Mouse (Mus musculus) ovary, adult 18-20 months (tissue): ENCODE results near the gene Pdik1l.
A peak's percentile ranks its signal among the peaks of the same experiment; 100 is the strongest.

Source experiments
- DNase-seq: peaks from one replicate; pipeline ENCODE4 v3.0.0; 2022; ENCODE audit warnings: low spot score, mixed read lengths

Pdik1l gene

DNA sequence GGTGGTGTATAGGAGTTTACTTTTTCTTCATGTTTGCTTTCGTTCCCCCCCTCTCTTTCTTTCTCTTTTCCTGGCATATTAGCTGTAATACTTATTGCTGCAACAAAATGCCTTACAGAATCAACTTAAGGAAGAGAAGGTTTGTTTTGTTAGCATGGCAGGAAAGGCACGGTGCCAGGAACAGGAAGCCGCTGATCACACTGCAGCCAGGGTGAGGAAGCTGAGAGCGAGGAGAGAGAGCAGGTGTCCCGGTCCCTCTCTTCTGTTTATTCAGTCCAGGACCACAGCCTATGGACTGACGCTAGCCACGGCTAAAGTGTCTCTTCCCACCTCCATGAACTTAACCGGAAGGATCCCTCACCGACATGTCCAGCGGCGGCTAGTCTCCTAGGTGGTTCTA is 29.3 kb downstream of the Pdik1l start:
- DNase-seq = no peak

DNA sequence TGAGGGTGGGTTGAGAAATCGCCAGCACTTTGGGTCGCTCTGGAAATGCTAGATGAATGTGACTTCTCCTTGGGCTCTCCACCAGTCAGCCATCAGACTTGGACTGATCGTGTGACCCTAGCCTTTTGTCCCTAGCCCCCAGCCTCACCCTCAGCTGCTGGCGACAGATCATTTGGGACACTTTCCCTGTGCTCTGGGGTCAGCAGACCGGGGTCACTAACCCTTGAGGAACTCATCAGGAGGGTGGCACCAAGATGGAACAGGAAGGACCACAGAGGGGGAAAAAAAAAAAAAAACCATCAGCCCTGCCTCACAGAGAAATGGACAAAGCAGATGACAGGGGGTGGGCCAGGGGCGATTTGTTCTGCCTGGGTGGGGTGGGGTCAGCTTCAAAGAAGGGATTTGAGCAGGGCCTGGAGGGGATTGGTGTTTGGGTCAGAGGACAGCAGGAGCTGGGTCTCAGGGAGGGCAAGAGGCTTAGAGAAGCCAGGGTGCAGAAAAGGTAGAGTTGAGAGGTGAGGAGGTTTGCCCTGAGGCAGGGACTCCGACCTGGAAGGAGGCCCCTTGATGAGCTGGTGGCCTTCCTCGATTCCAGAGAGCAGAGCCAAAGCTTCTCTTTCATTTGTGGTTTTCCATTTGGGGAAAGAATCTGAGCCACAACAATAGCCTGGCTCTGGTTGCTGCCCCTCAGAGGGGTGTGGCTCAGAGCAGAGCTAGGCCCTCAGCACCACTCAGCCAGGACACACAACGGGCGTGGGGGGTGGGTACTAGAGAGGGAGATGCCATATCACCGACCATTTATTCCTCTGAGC is 30.3 kb downstream of the Pdik1l start:
- DNase-seq = no peak

DNA sequence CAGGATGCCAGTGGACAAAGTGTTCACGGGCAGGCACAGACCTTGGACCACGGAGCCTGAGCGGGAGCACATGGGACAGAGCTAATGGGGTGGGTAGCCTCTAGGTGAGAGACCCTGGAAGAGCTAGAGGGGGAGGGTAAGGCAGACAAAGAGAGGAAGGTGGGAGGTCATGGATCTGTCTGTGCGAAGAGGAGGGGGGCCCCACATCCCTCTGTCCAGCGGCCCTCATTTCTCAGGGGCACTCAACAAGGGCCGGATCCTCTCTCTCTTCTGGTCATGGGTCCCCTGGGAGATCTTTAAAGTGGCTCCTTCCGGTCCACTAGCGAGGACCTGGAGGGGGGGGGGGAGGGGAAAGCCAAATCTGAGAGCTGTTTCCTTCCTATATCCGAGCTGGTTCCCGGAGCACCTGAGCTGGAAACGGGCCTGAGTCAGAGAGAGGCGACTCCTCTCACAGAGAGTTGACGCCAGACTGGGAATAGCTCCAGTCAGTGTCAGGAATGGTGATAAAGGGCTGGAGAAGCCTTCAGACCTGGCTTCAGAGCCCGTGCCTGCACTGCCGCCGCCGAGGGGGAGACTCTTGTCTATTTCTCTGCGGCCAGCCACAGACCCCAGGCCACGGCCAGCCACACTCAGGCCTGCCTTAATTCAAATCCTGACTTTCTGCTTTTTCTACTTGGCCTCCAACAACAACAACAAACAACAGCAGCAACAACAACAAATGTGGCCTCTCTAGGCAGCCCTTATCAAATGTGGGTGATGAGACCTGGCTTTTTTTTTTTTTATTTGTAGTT is 31.1 kb downstream of the Pdik1l start:
- no peak for DNase-seq

DNA sequence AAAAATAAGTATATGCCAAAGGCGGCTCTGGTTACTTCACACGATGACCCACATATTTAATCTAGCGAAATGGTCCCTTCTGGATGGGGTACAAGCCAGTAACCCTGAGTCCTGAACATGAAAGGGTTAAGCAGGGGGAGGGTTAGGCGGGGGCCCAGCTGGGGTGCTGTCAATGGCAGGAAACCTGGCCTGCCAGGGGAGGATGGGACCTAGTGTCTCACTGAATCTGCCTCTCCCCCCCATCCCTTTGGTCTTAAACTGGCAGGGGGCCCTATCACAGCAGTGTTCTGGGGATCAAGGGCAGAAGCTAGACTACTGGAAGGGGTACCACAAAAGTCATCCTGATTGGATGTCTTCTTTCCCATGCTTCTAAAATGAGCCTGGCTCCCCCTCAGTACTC is 31.8 kb downstream of the Pdik1l start:
- DNase-seq = no peak

DNA sequence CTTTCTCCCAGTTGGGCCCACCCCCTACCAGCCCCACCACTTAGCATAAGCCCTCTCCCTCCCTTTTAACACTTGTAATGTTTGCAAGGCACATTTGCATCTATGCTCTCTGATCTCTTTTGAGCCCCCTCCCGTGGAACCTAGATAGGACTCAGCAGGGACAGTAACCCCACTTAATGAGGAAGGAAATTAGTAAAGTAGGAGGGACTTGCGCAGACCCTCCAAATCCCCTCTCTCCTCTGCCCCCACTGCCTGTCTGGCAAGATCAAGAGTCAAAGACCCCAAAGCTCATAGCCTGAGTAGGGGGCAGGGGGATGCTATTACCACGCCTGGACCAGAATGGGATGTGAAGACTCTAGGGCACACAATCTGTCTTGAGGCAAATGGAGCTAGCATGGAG is 32.9 kb downstream of the Pdik1l start:
- DNase-seq = no peak

DNA sequence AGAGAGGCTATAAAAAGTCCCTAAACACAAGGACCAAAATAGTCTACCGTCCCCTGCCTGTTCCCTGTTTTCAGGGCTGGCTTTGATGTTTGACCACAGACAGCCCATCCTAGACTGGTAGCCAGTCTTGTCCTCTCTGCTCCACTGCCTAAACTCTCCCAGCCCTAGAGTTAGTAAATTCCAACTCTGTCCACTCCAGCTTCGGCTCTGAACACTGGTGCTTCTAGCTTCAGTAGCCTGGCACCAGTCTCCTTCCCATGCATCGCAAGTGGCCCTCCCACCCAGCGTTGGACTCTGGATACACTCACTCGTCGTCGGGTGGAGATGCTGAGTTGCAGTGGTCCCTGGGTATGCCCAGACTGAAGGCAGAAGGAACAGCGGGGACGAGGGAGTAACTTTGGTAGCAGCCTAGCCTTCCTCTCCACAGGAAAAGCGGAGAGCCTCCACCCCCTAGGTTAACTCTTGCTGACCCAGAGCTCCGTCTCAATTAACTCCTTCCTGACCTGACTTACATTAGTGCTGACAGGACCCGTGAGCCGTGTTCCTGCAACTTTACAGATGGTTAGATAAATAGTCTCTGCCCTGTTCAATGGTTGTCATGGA is 33.9 kb downstream of the Pdik1l start, which contains the start of gene Grrp1:
TSS of gene Grrp1 (minus strand) at position 385 of the 603 bp plus-strand sequence.
- DNase-seq = no peak

DNA sequence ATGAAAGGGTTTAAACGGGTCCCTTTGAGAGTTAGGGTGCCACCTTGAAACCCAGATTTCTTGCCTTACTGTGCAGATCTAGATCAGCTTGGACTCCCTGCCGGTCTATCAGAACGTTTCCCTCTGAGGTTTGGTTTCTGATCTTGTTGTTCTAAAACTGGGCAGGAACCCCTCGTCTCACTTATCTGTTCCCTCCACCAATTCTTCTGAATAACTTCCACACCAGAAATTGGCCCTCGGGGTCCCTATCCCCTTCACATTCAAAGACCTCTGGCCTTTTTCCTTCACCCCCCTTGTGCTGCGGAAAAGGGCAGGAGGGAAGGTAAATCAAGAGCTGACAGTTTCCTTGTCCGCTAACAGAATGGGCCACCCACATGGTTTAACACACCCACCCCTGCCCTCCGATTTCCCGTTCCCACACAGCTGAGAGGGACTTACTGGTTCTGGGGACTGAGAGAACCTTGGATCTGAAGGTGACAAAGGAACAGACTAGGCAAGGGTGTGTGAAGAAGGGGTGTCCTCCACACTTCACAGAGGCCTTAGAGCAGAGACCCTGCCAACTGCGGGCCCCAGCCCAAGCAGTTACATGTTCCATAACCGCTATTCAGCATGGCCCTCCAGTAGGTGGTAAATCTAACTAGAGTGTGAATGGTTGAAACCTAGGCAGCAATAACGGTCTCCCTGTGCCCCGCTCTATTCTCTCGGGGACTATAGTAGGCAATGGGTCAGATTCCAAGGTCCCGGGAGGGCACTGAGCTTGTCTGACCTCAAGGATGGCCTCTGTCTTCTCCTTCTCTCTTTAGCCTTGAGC is 34.6 kb downstream of the Pdik1l start:
- no peak for DNase-seq

DNA sequence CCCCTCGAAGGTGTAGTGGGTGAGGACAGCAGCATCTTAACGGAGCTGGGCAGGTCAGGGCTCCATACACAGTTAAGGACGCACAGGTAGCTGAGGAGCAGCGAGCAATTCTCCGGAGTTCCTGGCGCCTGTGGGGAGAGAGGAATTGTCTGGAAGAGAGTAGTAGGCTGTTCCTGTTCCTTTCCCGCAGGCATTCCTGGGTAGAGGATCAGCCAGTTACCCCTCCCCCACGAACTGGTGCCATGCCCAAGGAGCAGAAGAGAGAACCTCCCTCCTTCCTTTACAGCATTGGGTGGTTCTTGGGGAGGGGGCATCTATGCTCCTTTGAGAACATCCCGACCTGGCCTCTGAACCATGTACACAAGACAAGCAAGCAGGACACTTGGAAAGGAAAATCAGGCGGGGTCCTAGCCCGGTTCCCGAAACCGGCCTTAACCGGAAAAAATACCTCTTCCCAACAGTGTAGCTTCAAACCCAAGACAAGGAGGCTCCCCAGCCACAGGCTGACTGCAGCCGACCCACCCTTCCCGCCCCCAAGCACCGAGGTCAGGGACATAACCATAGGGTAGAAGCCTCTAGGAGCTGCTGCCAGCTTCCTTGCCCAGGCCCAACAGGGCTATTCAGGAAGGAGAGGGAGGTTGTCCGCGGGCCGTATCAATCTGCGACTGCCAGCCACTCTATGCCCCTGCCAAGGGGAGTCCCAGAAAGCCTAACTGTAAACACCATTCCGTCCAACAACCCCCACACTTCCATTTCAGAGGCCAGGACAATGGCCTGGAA is 35.4 kb downstream of the Pdik1l start:
- no peak for DNase-seq

DNA sequence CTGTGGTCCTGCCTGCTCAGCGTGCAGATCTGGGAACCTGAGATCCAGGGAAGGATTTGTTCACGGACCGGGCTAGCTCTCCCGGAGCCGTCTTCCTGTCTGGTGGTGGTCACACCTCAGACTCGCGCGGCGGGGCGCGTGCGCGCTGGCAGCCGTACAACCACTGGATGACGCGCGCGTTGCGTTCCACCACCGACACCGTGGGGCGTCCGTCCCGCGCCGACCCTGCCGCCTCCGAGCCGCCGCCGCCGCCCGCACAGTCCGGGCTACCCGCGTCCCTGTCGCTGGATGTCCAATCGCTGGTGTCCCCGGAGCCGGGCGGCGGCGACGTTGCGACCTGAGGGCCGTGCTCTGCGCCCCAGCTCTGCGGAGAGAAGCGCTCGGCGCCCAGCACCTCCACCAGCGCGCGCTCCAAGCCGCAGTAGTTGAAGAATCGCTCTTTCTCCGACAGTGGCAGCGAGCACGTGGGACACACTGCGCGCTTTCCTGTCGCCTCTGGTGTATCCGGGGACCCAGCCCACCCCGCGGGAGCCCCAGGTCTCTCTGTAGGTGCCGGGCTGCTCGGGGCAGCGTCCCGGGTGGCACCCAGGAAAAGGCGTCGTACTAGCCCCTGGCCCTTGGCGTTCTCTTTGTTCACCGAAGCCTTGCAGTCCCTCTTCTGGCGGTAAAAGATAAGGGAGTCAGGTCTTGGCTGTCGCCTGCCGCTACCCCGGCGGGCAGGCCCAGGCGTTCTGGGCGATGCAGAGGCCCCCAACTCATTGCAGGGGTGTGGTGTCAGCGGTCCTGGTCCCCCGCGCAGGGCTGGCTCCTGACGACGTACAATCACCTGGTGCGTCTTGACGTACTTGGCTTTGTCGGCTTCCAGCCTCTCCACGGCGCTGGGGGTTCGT is 36.2 kb downstream of the Pdik1l start:
- no peak for DNase-seq

DNA sequence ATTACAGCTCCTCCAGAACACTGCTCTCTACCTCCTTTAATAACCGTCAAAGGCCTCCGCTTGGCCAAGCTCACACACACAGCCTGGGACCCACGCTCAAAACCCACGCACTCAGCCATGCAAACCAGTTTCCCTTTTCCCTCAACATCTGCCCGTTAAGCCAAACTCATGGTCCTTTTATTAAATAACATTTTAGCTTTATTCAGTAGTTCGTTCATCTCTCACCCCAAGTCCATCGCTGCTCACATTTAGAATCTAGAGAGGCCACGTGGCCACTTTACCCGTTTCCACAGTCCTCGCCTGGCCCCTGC is 36.8 kb downstream of the Pdik1l start:
- no peak for DNase-seq

DNA sequence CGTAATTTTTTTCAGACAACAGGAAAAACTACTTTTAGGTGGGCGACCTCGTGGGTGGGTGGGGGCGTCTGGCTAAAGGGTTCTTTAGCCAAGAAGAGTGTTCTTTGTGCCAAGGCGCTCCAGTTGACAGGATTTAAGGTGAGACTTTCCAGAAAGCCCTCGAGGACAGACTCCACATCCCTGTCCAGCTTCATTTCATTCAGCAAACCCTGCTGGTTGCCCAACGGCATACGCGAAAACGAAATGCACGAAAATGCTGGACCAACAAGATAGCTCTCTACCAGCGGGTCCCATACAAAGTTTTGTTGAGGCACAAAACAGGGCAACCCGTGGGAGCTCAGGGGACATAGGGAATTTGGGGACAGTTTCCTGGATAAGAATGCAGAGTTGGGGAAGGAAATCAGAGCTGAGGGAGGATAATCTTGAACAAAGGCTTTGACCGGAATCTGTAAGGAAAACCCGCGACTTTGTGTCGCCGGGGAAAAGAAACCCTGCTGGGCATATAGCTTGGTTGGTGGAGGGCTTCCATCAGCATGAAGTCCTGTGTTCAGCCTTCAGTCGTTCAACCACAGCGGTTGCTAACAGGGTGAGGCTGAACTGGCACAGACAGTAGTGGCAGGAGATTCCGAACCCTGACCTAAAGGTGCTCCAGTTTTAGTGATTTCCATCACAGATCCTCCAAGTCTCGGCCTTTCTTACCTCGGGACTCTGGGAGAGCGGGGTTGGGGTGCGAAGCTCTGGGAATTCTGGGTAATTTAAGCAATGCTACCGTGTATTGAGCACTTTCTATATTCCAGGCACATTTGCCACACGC is 37.4 kb downstream of the Pdik1l start:
- DNase-seq = no peak

DNA sequence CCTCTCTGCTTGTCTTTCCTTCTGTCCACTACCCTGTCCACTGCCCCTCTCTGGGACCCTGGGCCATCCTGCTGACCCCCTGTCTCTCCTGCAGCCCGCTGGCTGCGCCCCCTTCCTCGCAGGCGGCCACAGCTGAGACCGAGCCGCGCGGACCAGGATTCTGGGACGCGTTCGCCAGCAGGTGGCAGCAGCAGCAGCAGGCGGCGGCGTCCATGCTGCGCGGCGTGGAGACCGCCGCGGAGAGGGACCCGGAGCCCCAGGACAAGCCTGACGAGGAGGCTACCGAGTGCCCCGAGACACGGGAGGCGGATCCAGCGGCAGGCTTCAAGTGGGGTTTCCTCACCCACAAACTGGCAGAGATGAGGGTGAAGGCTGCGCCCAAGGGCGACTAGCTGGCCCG is 38.0 kb downstream of the Pdik1l start:
- no peak for DNase-seq

DNA sequence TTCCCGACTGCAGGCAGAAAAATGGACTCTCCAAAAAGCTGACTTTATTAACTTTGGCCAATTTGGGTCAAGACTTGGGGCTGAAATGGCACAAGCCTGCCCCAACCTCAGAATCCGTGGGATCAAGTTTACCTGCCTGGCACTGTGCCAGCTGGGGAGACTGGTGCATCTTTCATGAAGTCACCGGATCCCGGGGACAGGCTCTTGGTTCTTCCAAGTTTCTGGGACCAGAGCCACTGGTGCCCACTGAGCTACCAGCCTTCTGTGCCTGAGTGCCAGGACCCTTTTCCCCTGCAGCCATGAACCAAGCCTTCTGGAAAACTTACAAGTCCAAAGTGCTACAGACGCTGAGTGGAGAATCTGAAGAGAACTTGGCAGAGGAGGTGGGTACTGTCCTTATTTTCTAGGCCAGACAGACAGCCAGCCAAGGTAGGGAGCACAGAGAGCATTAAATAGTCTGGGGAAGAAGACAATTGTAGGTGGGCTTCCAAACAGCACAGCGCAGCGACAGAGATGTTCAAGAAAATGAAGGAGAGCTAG is 40.9 kb downstream of the Pdik1l start, which contains the start of gene Gm30191:
TSS of gene Gm30191 (plus strand) at position 217 of the 540 bp plus-strand sequence.
- DNase-seq = no peak

DNA sequence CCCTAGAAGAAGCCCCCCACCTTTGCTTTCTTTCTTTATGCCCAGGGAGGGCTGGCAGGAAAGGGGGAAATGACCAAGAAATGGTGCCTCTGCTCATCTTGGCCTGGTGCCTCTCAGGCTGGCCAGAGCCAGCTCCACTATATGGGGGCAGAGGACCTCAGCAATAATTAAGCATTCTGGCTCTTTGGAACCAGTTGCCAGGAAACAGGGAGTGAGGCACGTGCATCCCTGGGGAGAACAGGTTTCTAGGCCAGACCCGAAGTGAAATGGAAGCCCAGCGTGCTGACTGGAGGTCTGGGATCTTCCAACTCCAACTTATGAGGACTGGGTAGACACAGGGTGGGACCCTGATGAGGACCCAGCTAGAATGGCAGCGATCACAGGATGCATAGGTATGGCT is 41.4 kb downstream of the Pdik1l start:
- DNase-seq = no peak

DNA sequence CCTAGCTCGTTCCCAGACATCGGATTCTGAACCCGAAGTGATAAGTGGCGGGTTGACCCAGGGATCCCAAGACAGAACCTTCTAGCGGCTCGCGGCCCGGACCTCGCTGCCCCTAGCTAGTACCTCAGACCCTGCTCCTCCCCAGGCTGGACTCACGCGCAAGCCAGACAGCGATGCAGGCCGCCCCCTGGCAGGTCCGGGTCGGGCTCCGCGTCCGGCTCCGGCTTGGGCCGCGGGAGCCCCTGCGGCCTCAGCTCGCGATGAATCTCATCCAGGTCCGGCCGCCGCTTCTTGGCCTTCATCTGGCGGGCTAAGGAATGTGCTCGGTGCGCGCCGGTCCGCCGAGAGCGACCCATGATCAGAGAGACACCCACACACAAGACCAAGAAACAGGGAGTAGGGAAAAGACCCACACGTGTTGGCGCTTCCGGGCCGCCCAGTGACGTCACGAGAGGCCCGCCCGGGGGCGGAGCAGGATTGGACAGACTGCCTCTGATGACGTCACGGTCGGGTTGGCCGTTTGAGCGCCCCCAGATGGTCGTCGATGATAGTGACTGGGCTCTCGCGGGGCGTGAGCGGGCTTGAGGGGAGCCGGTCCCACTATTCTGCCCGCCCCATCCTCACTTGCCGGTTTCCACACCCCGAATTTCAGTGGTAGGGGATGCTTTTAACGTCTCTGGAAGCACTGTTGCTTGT is 42.4 kb downstream of the Pdik1l start, which contains the start of gene Zfp593:
TSS of gene Zfp593 (minus strand) at position 445 of the 696 bp plus-strand sequence.
- peak; percentile 88 for DNase-seq

DNA sequence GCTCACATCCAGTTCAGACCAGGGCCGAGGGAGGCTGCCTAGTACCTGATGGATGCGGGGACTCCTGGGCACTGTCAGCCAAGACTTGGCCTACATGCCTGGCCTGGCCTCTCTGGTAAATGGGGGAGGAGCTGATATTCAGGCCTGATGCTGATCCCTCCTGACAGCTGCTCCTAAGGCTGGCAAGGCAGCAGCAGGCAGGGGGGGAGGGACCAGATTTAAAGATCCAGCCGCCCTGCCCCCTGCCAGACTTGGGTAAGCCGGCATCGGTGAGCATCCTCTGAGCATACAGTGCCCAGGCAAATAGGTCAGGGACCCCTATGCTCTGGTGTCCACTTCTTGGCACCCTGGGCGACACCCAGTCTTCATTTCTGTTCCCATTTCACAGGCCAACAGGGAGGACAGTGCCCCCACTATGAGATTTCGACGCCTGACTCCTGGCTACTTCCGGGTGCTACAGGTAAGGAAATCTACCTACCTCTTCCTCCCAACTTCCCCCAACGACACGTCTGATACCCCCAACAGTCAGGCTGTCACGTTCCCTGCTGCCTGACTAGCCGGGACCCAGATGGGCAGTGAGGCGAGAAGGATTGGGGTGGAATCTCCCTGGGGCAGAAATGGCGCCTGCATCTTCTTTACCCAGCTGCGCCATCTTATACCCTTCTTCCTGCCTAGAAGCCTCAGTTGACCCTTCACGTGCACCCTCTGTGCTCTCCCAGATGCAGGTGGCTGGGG is 44.0 kb downstream of the Pdik1l start, which contains the start of gene E130218I03Rik:
TSS of gene E130218I03Rik (plus strand) at position 147 of the 735 bp plus-strand sequence.
- no peak for DNase-seq

DNA sequence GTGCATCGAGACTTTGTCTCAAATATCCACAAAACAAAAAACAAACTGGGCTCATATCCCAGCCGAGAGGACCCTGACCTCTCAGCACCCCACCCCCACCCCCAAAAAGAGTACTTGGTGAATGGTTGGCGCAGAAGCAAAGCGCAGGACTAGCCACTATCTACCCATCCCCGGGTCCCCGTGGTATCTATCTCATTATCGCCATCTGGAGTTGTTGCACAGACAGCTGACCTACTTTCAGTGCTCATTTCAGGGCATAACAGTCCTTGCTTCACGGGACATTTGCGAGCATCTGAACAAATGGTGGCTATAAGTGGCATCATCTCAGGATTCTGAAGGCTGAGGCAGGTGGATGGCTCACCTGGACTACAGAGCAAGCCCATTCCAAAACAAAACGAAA is 49.0 kb downstream of the Pdik1l start:
- DNase-seq = no peak

DNA sequence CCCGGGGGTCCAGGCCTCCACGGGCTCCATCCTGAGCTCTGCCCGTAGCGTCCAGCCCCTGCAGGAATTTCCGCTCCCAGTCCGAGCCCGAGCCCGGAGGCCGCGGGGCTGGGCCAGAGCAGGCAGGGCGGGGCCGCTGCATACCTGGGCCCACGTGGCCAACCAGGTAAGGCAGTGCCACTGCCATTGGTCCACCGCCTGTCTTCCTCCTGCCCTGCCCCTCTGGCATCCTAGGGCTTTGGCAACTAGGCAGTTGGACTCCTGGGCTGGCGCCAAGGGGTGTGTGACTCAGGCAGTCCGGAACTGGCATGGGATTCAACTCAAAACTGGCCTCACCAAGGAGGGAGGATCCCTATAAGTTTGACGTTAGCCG is 49.4 kb downstream of the Pdik1l start, which contains the start of gene Cnksr1:
TSS of gene Cnksr1 (minus strand) at position 121 of the 373 bp plus-strand sequence.
- peak; percentile 73 for DNase-seq
